Mouse (Mus musculus): ENCODE measurements around the gene Eif2s3x.

GRCm38 (mm10) chrX:94235190-94235555 lies 22.5 kb upstream of the Eif2s3x start:
- TF ChIP-seq CTCF (IDR thresholded peaks at IDR 0.05; ENCODE audit: borderline replicate concordance, extremely low read depth, insufficient read depth, insufficient read length): no peak
- no peak for TF ChIP-seq POLR2A (IDR thresholded peaks at IDR 0.05; ENCODE audit: borderline replicate concordance, extremely low read depth, insufficient read depth, insufficient read length, poor library complexity, severe bottlenecking)

All from brain, embryonic 14.5 days (tissue).